Mouse (Mus musculus): ENCODE data around the gene Slc19a1. TPM values are rescaled to one million over a fixed set of nuclear protein-coding genes. Genes with fewer than 3 reads are reported as not detected.

Gene Slc19a1
- polyA plus RNA-seq, 1 experiment from 2014 or later = 48.0 TPM

- Histone ChIP-seq H3K4me2 (ENCODE audit: low read length) (no peak overlapping the region), H3K4me1 (replicated peaks; ENCODE audit: insufficient read depth, low read length) (no peaks in the 10 kb centered on the region), H3K36me3 (ENCODE audit: insufficient read depth, low read length) (peaks cover 38% of the 10 kb centered on the region), H3K9me3 (replicated peaks; ENCODE audit: low read length) (no peaks in the 10 kb centered on the region), H3K4me3 (replicated peaks; ENCODE audit: low read depth, low read length) (no peak overlapping the region), H3K27me3 (ENCODE audit: insufficient read depth, low read length) (no peaks in the 10 kb centered on the region), H3K9ac (ENCODE audit: low read depth, low read length) (no peak overlapping the region), H3K27ac (no peak overlapping the region)
- DNase-seq (ENCODE audit: low spot score) = no peak
- no peak for TF ChIP-seq CTCF (IDR thresholded peaks at IDR 0.05; ENCODE audit: low read depth)
- 96% methylated on average over 3 of the region's 3 CpGs for WGBS
- ATAC-seq (replicated peaks; ENCODE audit: low FRiP score, low read depth) = 0 out of 2 replicates have a peak, but pooled peaks have one; percentile 3
Measured at GRCm38 (mm10) chr10:77048606-77049005, 16.6 kb downstream of the Slc19a1 start.

GRCm38 (mm10) chr10:77056768-77057167 lies 24.7 kb downstream of the Slc19a1 start:
- H3K4me2 ChIP-seq (ENCODE audit: low read length) = no peak overlapping the region
- no peaks in the 10 kb centered on the region for H3K4me1 ChIP-seq (replicated peaks; ENCODE audit: insufficient read depth, low read length)
- no peaks in the 10 kb centered on the region for H3K27me3 ChIP-seq (ENCODE audit: insufficient read depth, low read length)
- 73% methylated on average over 10 of the region's 10 CpGs for WGBS
- no peak overlapping the region for H3K9ac ChIP-seq (ENCODE audit: low read depth, low read length)
- no peak overlapping the region for H3K4me3 ChIP-seq (replicated peaks; ENCODE audit: low read depth, low read length)
- ATAC-seq (replicated peaks; ENCODE audit: low FRiP score, low read depth) (no peak), DNase-seq (ENCODE audit: low spot score) (no peak)
- H3K27ac ChIP-seq = 0 out of 2 replicates have a peak overlapping the region, but pooled peaks have one; percentile 15
- peaks cover 42% of the 10 kb centered on the region for H3K36me3 ChIP-seq (ENCODE audit: insufficient read depth, low read length)
- TF ChIP-seq CTCF (IDR thresholded peaks at IDR 0.05; ENCODE audit: low read depth) = peak; percentile 21; the same call in 1 of the 2 replicates
- no peaks in the 10 kb centered on the region for H3K9me3 ChIP-seq (replicated peaks; ENCODE audit: low read length)

GRCm38 (mm10) chr10:77061426-77061825 lies 29.4 kb downstream of the Slc19a1 start:
- H3K4me1 ChIP-seq (replicated peaks; ENCODE audit: insufficient read depth, low read length) = no peaks in the 10 kb centered on the region
- H3K9ac ChIP-seq (ENCODE audit: low read depth, low read length) = no peak overlapping the region
- no peaks in the 10 kb centered on the region for H3K27me3 ChIP-seq (ENCODE audit: insufficient read depth, low read length)
- no peak overlapping the region for H3K27ac ChIP-seq
- H3K9me3 ChIP-seq (replicated peaks; ENCODE audit: low read length) = no peaks in the 10 kb centered on the region
- DNase-seq (ENCODE audit: low spot score) (peak; percentile 32), ATAC-seq (replicated peaks; ENCODE audit: low FRiP score, low read depth) (no peak)
- 0 out of 2 replicates have a peak, but pooled peaks cover 37% of the 10 kb centered on the region for H3K36me3 ChIP-seq (ENCODE audit: insufficient read depth, low read length)
- no peak overlapping the region for H3K4me2 ChIP-seq (ENCODE audit: low read length)
- 60% methylated on average over 3 of the region's 3 CpGs for WGBS
- H3K4me3 ChIP-seq (replicated peaks; ENCODE audit: low read depth, low read length) = no peak overlapping the region
- 0 out of 2 replicates have a peak, but pooled peaks have one; percentile 21 for TF ChIP-seq CTCF (IDR thresholded peaks at IDR 0.05; ENCODE audit: low read depth)

GRCm38 (mm10) chr10:77062393-77063010 lies 30.5 kb downstream of the Slc19a1 start:
- H3K36me3 ChIP-seq (ENCODE audit: insufficient read depth, low read length) = peaks cover 47% of the 10 kb centered on the region
- H3K9me3 ChIP-seq (replicated peaks; ENCODE audit: low read length) = no peaks in the 10 kb centered on the region
- no peak overlapping the region for H3K4me2 ChIP-seq (ENCODE audit: low read length)
- no peak overlapping the region for H3K9ac ChIP-seq (ENCODE audit: low read depth, low read length)
- H3K27me3 ChIP-seq (ENCODE audit: insufficient read depth, low read length) = no peaks in the 10 kb centered on the region
- 64% methylated on average over 11 of the region's 11 CpGs for WGBS
- no peaks in the 10 kb centered on the region for H3K4me1 ChIP-seq (replicated peaks; ENCODE audit: insufficient read depth, low read length)
- ATAC-seq (replicated peaks; ENCODE audit: low FRiP score, low read depth) (no peak), DNase-seq (ENCODE audit: low spot score) (peak; percentile 53)
- H3K4me3 ChIP-seq (replicated peaks; ENCODE audit: low read depth, low read length) = no peak overlapping the region
- no peak for TF ChIP-seq CTCF (IDR thresholded peaks at IDR 0.05; ENCODE audit: low read depth)
- H3K27ac ChIP-seq = no peak overlapping the region

GRCm38 (mm10) chr10:77064239-77064638 lies 32.2 kb downstream of the Slc19a1 start:
- 96% methylated on average over 3 of the region's 3 CpGs for WGBS
- no peak overlapping the region for H3K27ac ChIP-seq
- no peak overlapping the region for H3K4me3 ChIP-seq (replicated peaks; ENCODE audit: low read depth, low read length)
- no peak overlapping the region for H3K4me2 ChIP-seq (ENCODE audit: low read length)
- H3K4me1 ChIP-seq (replicated peaks; ENCODE audit: insufficient read depth, low read length) = no peaks in the 10 kb centered on the region
- no peaks in the 10 kb centered on the region for H3K9me3 ChIP-seq (replicated peaks; ENCODE audit: low read length)
- H3K36me3 ChIP-seq (ENCODE audit: insufficient read depth, low read length) = peaks cover 44% of the 10 kb centered on the region
- ATAC-seq (replicated peaks; ENCODE audit: low FRiP score, low read depth) = no peak
- DNase-seq (ENCODE audit: low spot score) = no peak
- H3K27me3 ChIP-seq (ENCODE audit: insufficient read depth, low read length) = no peaks in the 10 kb centered on the region
- TF ChIP-seq CTCF (IDR thresholded peaks at IDR 0.05; ENCODE audit: low read depth) = no peak
- no peak overlapping the region for H3K9ac ChIP-seq (ENCODE audit: low read depth, low read length)

- Histone ChIP-seq H3K9me3 (replicated peaks; ENCODE audit: low read length) (no peaks in the 10 kb centered on the region), H3K36me3 (ENCODE audit: insufficient read depth, low read length) (peaks cover 44% of the 10 kb centered on the region), H3K27ac (no peak overlapping the region), H3K4me3 (replicated peaks; ENCODE audit: low read depth, low read length) (no peak overlapping the region), H3K27me3 (ENCODE audit: insufficient read depth, low read length) (no peaks in the 10 kb centered on the region), H3K4me1 (replicated peaks; ENCODE audit: insufficient read depth, low read length) (no peaks in the 10 kb centered on the region), H3K4me2 (ENCODE audit: low read length) (no peak overlapping the region), H3K9ac (ENCODE audit: low read depth, low read length) (no peak overlapping the region)
- TF ChIP-seq CTCF (IDR thresholded peaks at IDR 0.05; ENCODE audit: low read depth) = peak; percentile 55
- ATAC-seq (replicated peaks; ENCODE audit: low FRiP score, low read depth) = no peak
- DNase-seq (ENCODE audit: low spot score) = no peak
Measured at GRCm38 (mm10) chr10:77064659-77065058, 32.6 kb downstream of the Slc19a1 start.
